Mouse (Mus musculus) CH12.LX (cell line): ENCODE results near the gene Hist1h2be. TPM values are rescaled to one million over a fixed set of nuclear protein-coding genes. Genes with fewer than 3 reads are reported as not detected.
"Not testable (repeated sequence)": the region's sequence is repeated elsewhere in the genome, so short reads cannot be mapped to it uniquely, and the experiment has no call there.

Source experiments
- DNase-seq: peaks from one replicate; pipeline ENCODE4 v3.0.0-alpha.2; 2013; ENCODE audit errors: extremely low read depth
- H3K27ac ChIP-seq: 2 replicates; pipeline ENCODE4 v1.5.1; 2012; ENCODE audit warnings: low read depth, mild to moderate bottlenecking, control low read depth, moderate library complexity; ENCODE audit not compliant: insufficient read depth
- H3K27me3 ChIP-seq: replicated peaks from 2 replicates; pipeline ENCODE3; 2012; ENCODE audit warnings: inconsistent platforms
- H3K36me3 ChIP-seq, 2 experiments: replicated peaks in 1 of 2; 2 replicates each; pipeline versions ENCODE3 to v1.6.1; 2012; ENCODE audit warnings: inconsistent platforms in 1 of 2, low read length in 1 of 2, mild to moderate bottlenecking in 1 of 2, mixed read lengths in 1 of 2, moderate library complexity in 1 of 2; ENCODE audit not compliant: control insufficient read depth in 1 of 2, insufficient read depth in 1 of 2
- H3K4me1 ChIP-seq, 2 experiments: 2 replicates each; pipeline ENCODE4 v1.6.1; 2012; ENCODE audit warnings: inconsistent platforms in 1 of 2, moderate library complexity in 1 of 2; ENCODE audit not compliant: insufficient read depth in 2 of 2, control insufficient read depth in 1 of 2
- H3K4me2 ChIP-seq: 2 replicates; pipeline ENCODE4 v1.6.1; 2012; ENCODE audit warnings: low read depth, mild to moderate bottlenecking, control low read depth; ENCODE audit not compliant: poor library complexity, insufficient read depth, severe bottlenecking
- H3K4me3 ChIP-seq, 3 experiments: fragments of 150-350 bp in 1 of 3; sonication (generic) in 1 of 3; replicated peaks in 1 of 3; 2 replicates each; pipeline versions ENCODE3 to v1.5.1; 2011 to 2012; ENCODE audit warnings: low read depth in 2 of 3, low read length in 2 of 3, mild to moderate bottlenecking in 2 of 3, moderate library complexity in 2 of 3, control low read depth in 1 of 3, improper control_type of control experiment in 1 of 3, inconsistent platforms in 1 of 3, mixed read lengths in 1 of 3; ENCODE audit not compliant: poor library complexity in 1 of 3
- H3K79me2 ChIP-seq: replicated peaks from 2 replicates; pipeline ENCODE4 v1.6.1; 2012; ENCODE audit warnings: mild to moderate bottlenecking, moderate library complexity; ENCODE audit not compliant: control insufficient read depth, poor library complexity, insufficient read depth, severe bottlenecking; ENCODE audit errors: extremely low read depth
- H3K9ac ChIP-seq: 2 replicates; pipeline ENCODE4 v1.6.1; 2012; ENCODE audit warnings: low read depth, mild to moderate bottlenecking, control low read depth, moderate library complexity; ENCODE audit not compliant: insufficient read depth
- H3K9me3 ChIP-seq: replicated peaks from 2 replicates; pipeline ENCODE3; 2012; ENCODE audit warnings: low read length, inconsistent platforms, mixed read lengths
- BHLHE40 ChIP-seq: IDR thresholded peaks from 2 replicates; pipeline ENCODE4 v1.6.1; 2011; ENCODE audit warnings: mild to moderate bottlenecking, low read depth, low read length, improper control_type of control experiment
- CHD2 ChIP-seq: IDR thresholded peaks from 2 replicates; pipeline ENCODE4 v1.6.1; 2011; ENCODE audit warnings: low read length, improper control_type of control experiment
- CTCF ChIP-seq, 2 experiments: IDR thresholded peaks in 1 of 2; conservative IDR thresholded peaks in 1 of 2; 2 replicates each; pipeline ENCODE4 v1.5.1; 2011 to 2012; ENCODE audit warnings: low read depth in 2 of 2, low read length in 2 of 2, improper control_type of control experiment in 1 of 2, inconsistent platforms in 1 of 2, mild to moderate bottlenecking in 1 of 2, moderate library complexity in 1 of 2
- E2F4 ChIP-seq: IDR thresholded peaks from 2 replicates; pipeline ENCODE4 v1.6.1; 2011; ENCODE audit warnings: low read depth, low read length, improper control_type of control experiment; ENCODE audit not compliant: insufficient replicate concordance
- EP300 ChIP-seq: IDR thresholded peaks from 2 replicates; pipeline ENCODE4 v1.6.1; 2011; ENCODE audit warnings: low read length, improper control_type of control experiment
- GABPA ChIP-seq: IDR thresholded peaks from 2 replicates; pipeline ENCODE4 v1.6.1; 2012; ENCODE audit warnings: low read depth, low read length, improper control_type of control experiment, inconsistent platforms; ENCODE audit not compliant: insufficient replicate concordance
- HCFC1 ChIP-seq: IDR thresholded peaks from 2 replicates; pipeline ENCODE4 v1.6.1; 2012; ENCODE audit warnings: low read depth, mild to moderate bottlenecking, inconsistent platforms, low read length, improper control_type of control experiment
- JUN ChIP-seq: IDR thresholded peaks from 2 replicates; pipeline ENCODE4 v1.6.1; 2011; ENCODE audit warnings: low read depth, mild to moderate bottlenecking, low read length, improper control_type of control experiment, moderate library complexity; ENCODE audit not compliant: insufficient read depth
- JUND ChIP-seq: conservative IDR thresholded peaks from 2 replicates; pipeline ENCODE4 v1.6.1; 2011; ENCODE audit warnings: low read depth, low read length, improper control_type of control experiment
- KAT2A ChIP-seq: IDR thresholded peaks from 2 replicates; pipeline ENCODE4 v1.6.1; 2012; ENCODE audit warnings: low read length, improper control_type of control experiment, inconsistent platforms; ENCODE audit not compliant: insufficient replicate concordance
- MAFK ChIP-seq: IDR thresholded peaks from 2 replicates; pipeline ENCODE4 v1.6.1; 2011; ENCODE audit warnings: low read length, improper control_type of control experiment; ENCODE audit not compliant: insufficient replicate concordance
- MAZ ChIP-seq: IDR thresholded peaks from 2 replicates; pipeline ENCODE4 v1.6.1; 2012; ENCODE audit warnings: low read depth, mild to moderate bottlenecking, inconsistent platforms, low read length, improper control_type of control experiment, moderate library complexity
- MEF2A ChIP-seq: IDR thresholded peaks from 2 replicates; pipeline ENCODE4 v1.6.1; 2014; ENCODE audit warnings: low read depth, mild to moderate bottlenecking, inconsistent platforms, low read length, improper control_type of control experiment, borderline replicate concordance
- MXI1 ChIP-seq: IDR thresholded peaks from 2 replicates; pipeline ENCODE4 v1.6.1; 2011; ENCODE audit warnings: mild to moderate bottlenecking, low read depth, low read length, improper control_type of control experiment
- MYC ChIP-seq: IDR thresholded peaks from 2 replicates; pipeline ENCODE4 v1.6.1; 2011; ENCODE audit warnings: low read depth, mild to moderate bottlenecking, improper control_type of control experiment, low read length
- NELFE ChIP-seq: IDR thresholded peaks from 2 replicates; pipeline ENCODE4 v1.6.1; 2011; ENCODE audit warnings: low read depth, low read length, improper control_type of control experiment
- NRF1 ChIP-seq: IDR thresholded peaks from 2 replicates; pipeline ENCODE4 v1.6.1; 2014; ENCODE audit warnings: low read depth, mild to moderate bottlenecking, inconsistent platforms, low read length, improper control_type of control experiment, moderate library complexity
- PAX5 ChIP-seq: IDR thresholded peaks from 2 replicates; pipeline ENCODE4 v1.6.1; 2012; ENCODE audit warnings: low read length, inconsistent platforms, mixed read lengths
- POLR2A ChIP-seq: IDR thresholded peaks from 2 replicates; pipeline ENCODE4 v1.6.1; 2011; ENCODE audit warnings: low read depth, mild to moderate bottlenecking, improper control_type of control experiment, low read length
- POLR2AphosphoS2 ChIP-seq: IDR thresholded peaks from 2 replicates; pipeline ENCODE4 v1.6.1; 2011; ENCODE audit warnings: low read depth, low read length, improper control_type of control experiment
- RAD21 ChIP-seq: IDR thresholded peaks from 2 replicates; pipeline ENCODE4 v1.6.1; 2011; ENCODE audit warnings: low read depth, mild to moderate bottlenecking, low read length, improper control_type of control experiment, moderate library complexity
- RCOR1 ChIP-seq: conservative IDR thresholded peaks from 2 replicates; pipeline ENCODE4 v1.6.1; 2012; ENCODE audit warnings: low read depth, mild to moderate bottlenecking, inconsistent platforms, low read length, improper control_type of control experiment
- SIN3A ChIP-seq: IDR thresholded peaks from 2 replicates; pipeline ENCODE4 v1.6.1; 2012; ENCODE audit warnings: low read length, improper control_type of control experiment, inconsistent platforms
- TBP ChIP-seq: conservative IDR thresholded peaks from 2 replicates; pipeline ENCODE4 v1.6.1; 2011; ENCODE audit warnings: low read depth, low read length, improper control_type of control experiment
- TCF12 ChIP-seq: IDR thresholded peaks from 2 replicates; pipeline ENCODE4 v1.6.1; 2014; ENCODE audit warnings: low read depth, mild to moderate bottlenecking, inconsistent platforms, low read length, improper control_type of control experiment
- UBTF ChIP-seq: IDR thresholded peaks from 2 replicates; pipeline ENCODE4 v1.6.1; 2012; ENCODE audit warnings: low read depth, mild to moderate bottlenecking, inconsistent platforms, low read length, improper control_type of control experiment, moderate library complexity
- USF1 ChIP-seq: IDR thresholded peaks from 2 replicates; pipeline ENCODE4 v1.6.1; 2014; ENCODE audit warnings: low read depth, mild to moderate bottlenecking, inconsistent platforms, low read length, improper control_type of control experiment
- ZMIZ1 ChIP-seq: IDR thresholded peaks from 2 replicates; pipeline ENCODE4 v1.6.1; 2012; ENCODE audit warnings: low read depth, mild to moderate bottlenecking, inconsistent platforms, low read length, improper control_type of control experiment
- ZNF384 ChIP-seq: IDR thresholded peaks from 2 replicates; pipeline ENCODE4 v1.6.1; 2012; ENCODE audit warnings: low read depth, low read length, improper control_type of control experiment, inconsistent platforms
- dilution Hi-C: fragments of 300-500 bp; cut with MboI; formaldehyde crosslinking; loops from 2 replicates; pipeline ENCODE4 v1.14.3; 2020; ENCODE audit warnings: low sequenced_read_pairs; ENCODE audit not compliant: extremely low pct_unique_long_range_greater_than_20kb, extremely low pct_ligation_motif_present
- in situ Hi-C: fragments of 300-500 bp; cut with MboI; formaldehyde crosslinking; loops from 3 replicates; pipeline ENCODE4 v1.14.3; 2019; ENCODE audit warnings: low sequenced_read_pairs, low pct_ligation_motif_present, low pct_unique_long_range_greater_than_20kb, mixed read lengths
- polyA plus RNA-seq: library from polyadenylated mRNA; unstranded; fragments of >175 nt; gene quantifications from 2 replicates; pipeline ENCODE4 v1.2.1, GENCODE M21; 2012; ENCODE audit warnings: low read depth; ENCODE audit not compliant: insufficient read length
- total RNA-seq, 2 experiments: library from RNA; depleted of rRNA; stranded (reverse); fragments of 300-350 nt in 1 of 2; fragments of >200 nt in 1 of 2; gene quantifications; 2 replicates each; pipeline ENCODE4 v1.2.3; 2012 to 2014

Gene Hist1h2be
- total and polyA plus RNA-seq, 3 experiments, result 0.70 to 282 (median 4.7) TPM

DNA sequence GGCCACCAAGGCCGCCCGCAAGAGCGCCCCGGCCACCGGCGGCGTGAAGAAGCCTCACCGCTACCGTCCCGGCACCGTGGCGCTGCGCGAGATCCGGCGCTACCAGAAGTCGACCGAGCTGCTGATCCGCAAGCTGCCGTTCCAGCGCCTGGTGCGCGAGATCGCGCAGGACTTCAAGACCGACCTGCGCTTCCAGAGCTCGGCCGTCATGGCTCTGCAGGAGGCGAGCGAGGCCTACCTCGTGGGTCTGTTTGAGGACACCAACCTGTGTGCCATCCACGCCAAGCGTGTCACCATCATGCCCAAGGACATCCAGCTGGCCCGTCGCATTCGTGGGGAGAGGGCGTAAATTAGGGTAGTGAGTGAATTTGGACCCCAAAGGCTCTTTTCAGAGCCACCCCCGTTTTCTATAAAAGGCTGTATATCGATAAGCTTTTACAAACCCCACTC is 45.0 kb downstream of the Hist1h2be start:
- Histone ChIP-seq H3K4me3 (peak overlapping the region; percentile 19 to 69 (median 46)), H3K4me2 (peak overlapping the region; percentile 58; the same call in 1 of the 2 replicates), H3K9ac (peak overlapping the region; percentile 88), H3K27ac (peak overlapping the region; percentile 87), H3K4me1 (peaks cover 0 to 20% of the 10 kb centered on the region in 2 experiments; a peak in 2 of 4 replicates)
- dilution Hi-C loops, in situ Hi-C loops, H3K36me3 ChIP-seq, DNase-seq, H3K27me3 ChIP-seq, H3K9me3 ChIP-seq, H3K79me2 ChIP-seq: not testable (repeated sequence)
- TF ChIP-seq UBTF, result peak; percentile 91
- peak; percentile 6; the same call in 1 of the 2 replicates for TF ChIP-seq MXI1
- peak; percentile 8; the same call in 1 of the 2 replicates for TF ChIP-seq SIN3A
- TF ChIP-seq HCFC1, result 0 out of 2 replicates have a peak, but pooled peaks have one; percentile 6
- TF ChIP-seq POLR2A, result peak; percentile 92
- TF ChIP-seq ZMIZ1, result peak; percentile 98
- peak; percentile 83 for TF ChIP-seq NELFE

DNA sequence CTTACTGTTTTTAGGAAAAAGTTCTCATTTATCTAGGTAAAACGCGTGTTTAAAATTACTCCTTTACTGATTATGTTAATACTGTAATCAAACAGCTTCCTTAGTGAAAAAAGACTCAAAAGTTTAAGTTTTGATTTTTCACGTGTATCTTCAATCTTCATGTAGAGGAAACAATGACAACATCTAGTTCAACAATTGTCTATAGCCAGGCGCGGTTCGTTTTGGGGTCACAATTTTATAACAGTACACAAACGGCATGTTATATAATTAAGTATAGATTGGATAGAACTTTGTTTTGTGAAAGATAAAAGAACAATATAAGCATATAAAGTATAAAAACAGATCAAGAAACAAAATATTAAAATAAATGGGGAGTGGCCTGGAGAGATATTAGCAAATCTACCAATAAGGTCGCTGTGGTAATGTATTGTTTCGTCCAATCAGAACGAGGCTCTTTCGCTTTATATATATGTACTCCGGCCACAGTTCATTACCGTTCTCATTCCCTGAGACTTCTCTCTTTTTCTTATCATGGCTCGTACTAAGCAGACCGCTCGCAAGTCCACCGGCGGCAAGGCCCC is 45.6 kb downstream of the Hist1h2be start, which contains the start of gene Hist1h3d:
TSS of gene Hist1h3d (plus strand) at position 493 of the 581 bp plus-strand sequence.
- in situ Hi-C loops, result no loop called here
- no peak for TF ChIP-seq CHD2
- no peak for TF ChIP-seq MEF2A
- TF ChIP-seq USF1, result no peak
- TF ChIP-seq SIN3A, result no peak; the same call in none of the 2 replicates
- peak; percentile 55 for TF ChIP-seq TCF12
- TF ChIP-seq POLR2A, result no peak; the same call in 1 of the 2 replicates
- TF ChIP-seq MAFK, result no peak
- TF ChIP-seq BHLHE40, result peak; percentile 26; the same call in 1 of the 2 replicates
- no peak for TF ChIP-seq KAT2A
- no peak for TF ChIP-seq CTCF (conservative IDR thresholded peaks at IDR 0.05 in 1 of 2, IDR thresholded peaks at IDR 0.05 in 1 of 2; ENCODE audit: low read depth in 2 of 2, low read length in 2 of 2)
- TF ChIP-seq GABPA, result no peak
- TF ChIP-seq ZNF384, result 0 out of 2 replicates have a peak, but pooled peaks have one; percentile 24
- peak; percentile 97 for TF ChIP-seq ZMIZ1
- no peak for TF ChIP-seq RAD21
- peak; percentile 62; the same call in 1 of the 2 replicates for TF ChIP-seq JUND
- TF ChIP-seq E2F4, result no peak
- TF ChIP-seq NELFE, result peak; percentile 95
- TF ChIP-seq JUN, result peak; percentile 15; the same call in 1 of the 2 replicates
- peak; percentile 5; the same call in 1 of the 2 replicates for TF ChIP-seq POLR2AphosphoS2
- no peak for TF ChIP-seq HCFC1
- TF ChIP-seq MAZ, result no peak
- no peak for TF ChIP-seq PAX5
- no peak for TF ChIP-seq UBTF
- 0 out of 2 replicates have a peak, but pooled peaks have one; percentile 51 for TF ChIP-seq MXI1
- peak; percentile 99 for TF ChIP-seq TBP
- no peak for TF ChIP-seq EP300
- no peak; the same call in 1 of the 2 replicates for TF ChIP-seq RCOR1
- TF ChIP-seq NRF1, result no peak
- peak; percentile 79; the same call in 1 of the 2 replicates for TF ChIP-seq MYC

More for the DNA sequence above, 45.6 kb downstream of the Hist1h2be start, which contains the start of gene Hist1h3d:
- Histone ChIP-seq H3K9ac (peak within 1 kb of the TSS; percentile 88), H3K27me3 (no peaks in the 10 kb centered on the region), H3K4me2 (peak within 1 kb of the TSS; percentile 58), H3K79me2 (no peaks in the 10 kb centered on the region), H3K4me1 (peaks cover 0 to 15% of the 10 kb centered on the region in 2 experiments; a peak in 2 of 4 replicates), H3K9me3 (no peaks in the 10 kb centered on the region), H3K36me3 (no peaks in the 10 kb centered on the region), H3K4me3 (peak within 1 kb of the TSS; percentile 19 to 69 (median 46)), H3K27ac (peak within 1 kb of the TSS; percentile 87)
- dilution Hi-C loops, result no loop called here
- peak; percentile 92 for DNase-seq
